Mouse (Mus musculus) liver, postnatal 0 days (tissue): ENCODE measurements around the gene Cd5.

ENCODE experiments used
- CTCF ChIP-seq: sonication (generic); IDR thresholded peaks from 2 replicates; pipeline ENCODE4 v1.5.1; 2016; ENCODE audit warnings: antibody characterized with exemption, low read depth
- EP300 ChIP-seq: IDR thresholded peaks from 2 replicates; pipeline ENCODE4 v1.6.1; 2016; ENCODE audit warnings: antibody characterized with exemption, low read depth, mild to moderate bottlenecking

GRCm38 (mm10) chr19:10703470-10703869 lies 35.3 kb downstream of the Cd5 start:
- TF ChIP-seq CTCF: no peak
- TF ChIP-seq EP300: no peak
